In genomic region chr1:86538383-86538782, GRCm38 (mm10) we compare ENCODE assay signal across 10 mouse cellular contexts. TPM values are rescaled to one million over a fixed set of nuclear protein-coding genes. Genes with fewer than 3 reads are reported as not detected.
DNase-seq lines count a peak whose midpoint lies in the region; ATAC-seq and TF ChIP-seq lines count a peak whose summit lies in the region.
"Had no signal": no experiment of that assay in that cellular context is flagged by ENCODE, and none has a peak within 500 bp of the region (broad histone marks: within the 10 kb centered on the region; RNA-seq: fewer than 3 reads in every experiment).

No protein-coding gene starts in this region.

- H3K4me3 ChIP-seq in lung, adult 2 months (replicated peaks; ENCODE audit: extremely low read depth, low read depth, low read length) = no peak overlapping the region
- H3K4me3 ChIP-seq in MEL (ENCODE audit: control insufficient read depth in 1 of 2, insufficient read depth in 1 of 2, low read depth in 2 of 2, low read length in 2 of 2) = no peak overlapping the region

- no peak for TF ChIP-seq EP300 in MEL (IDR thresholded peaks at IDR 0.05; ENCODE audit: low read depth in 1 of 2, low read length in 2 of 2)

- peak; percentile 17 for TF ChIP-seq RAD21 in MEL (IDR thresholded peaks at IDR 0.05; ENCODE audit: low read depth, low read length)

- TF ChIP-seq POLR2A in lung, adult 2 months (IDR thresholded peaks at IDR 0.05; ENCODE audit: borderline replicate concordance, extremely low read depth, low read depth, low read length) = no peak
- no peak for TF ChIP-seq POLR2A in MEL (IDR thresholded peaks at IDR 0.05; ENCODE audit: control insufficient read depth in 1 of 2, insufficient read depth in 1 of 2, low read depth in 1 of 2, low read length in 2 of 2, poor library complexity in 1 of 2)

- peak; percentile 41; the same call in 1 of the 2 replicates for TF ChIP-seq CTCF in lung, adult 2 months (IDR thresholded peaks at IDR 0.05; ENCODE audit: insufficient read depth, low read length)
- peak; percentile 43 to 62 (median 62) for TF ChIP-seq CTCF in MEL (IDR thresholded peaks at IDR 0.05 in 2 of 3, conservative IDR thresholded peaks at IDR 0.05 in 1 of 3; ENCODE audit: control insufficient read depth in 1 of 3, insufficient read depth in 1 of 3, low read depth in 2 of 3, low read length in 3 of 3, poor library complexity in 1 of 3, severe bottlenecking in 1 of 3)

- no peak overlapping the region for H3K27ac ChIP-seq in MEL (ENCODE audit: control insufficient read depth, low read depth, low read length)

- no peak overlapping the region for H3K9ac ChIP-seq in MEL (ENCODE audit: control insufficient read depth, low read depth, low read length, poor library complexity, severe bottlenecking)

- H3K27me3 ChIP-seq in MEL (ENCODE audit: control insufficient read depth in 1 of 2, insufficient read depth in 2 of 2, low read length in 2 of 2) = no peaks in the 10 kb centered on the region

- DNase-seq in embryo, embryonic 9.5 days (ENCODE audit: extremely low spot score) = peak; percentile 10
- no peak for DNase-seq in embryo, embryonic 10.5 days (ENCODE audit: low spot score)
- no peak for DNase-seq in lung, adult 2 months
- no peak for DNase-seq in lung, postnatal 25 days (ENCODE audit: low spot score)
- DNase-seq in MEL (ENCODE audit: low read depth, low spot score) = peak; percentile 47
- no peak for DNase-seq in layer of hippocampus, adult 18-20 months (ENCODE audit: low spot score in 2 of 2)
- DNase-seq: gastrocnemius, postnatal 25 days; kidney, adult 11 months had no signal

- peak; percentile 27; the same call in 1 of the 2 replicates for ATAC-seq in megakaryocyte, adult 5-6 weeks (ENCODE audit: poor library complexity, severe bottlenecking)
- ATAC-seq in monocyte, adult 5-6 weeks (replicated peaks; ENCODE audit: insufficient number of reproducible peaks, low FRiP score, low TSS enrichment, poor library complexity, severe bottlenecking) = no peak

- H3K79me2 ChIP-seq in MEL (ENCODE audit: control insufficient read depth, insufficient read depth, low read length, poor library complexity) = no peaks in the 10 kb centered on the region

- peaks cover 6 to 8% of the 10 kb centered on the region in 2 experiments; a peak in 3 of 4 replicates for H3K36me3 ChIP-seq in MEL (ENCODE audit: control insufficient read depth in 1 of 2, insufficient read depth in 2 of 2, low read length in 2 of 2)

- H3K4me1 ChIP-seq in lung, adult 2 months (ENCODE audit: control insufficient read depth, insufficient read depth, low read length) = no peaks in the 10 kb centered on the region
- H3K4me1 ChIP-seq in MEL (ENCODE audit: control insufficient read depth in 1 of 2, insufficient read depth in 2 of 2, low read length in 2 of 2) = peaks cover 4 to 5% of the 10 kb centered on the region in 2 experiments

- no peaks in the 10 kb centered on the region for H3K9me3 ChIP-seq in MEL (replicated peaks; ENCODE audit: insufficient read depth, low read length)

- 69% methylated on average over 3 of the region's 3 CpGs for WGBS in lung, adult 2 months

TF ChIP-seq in MEL, 35 proteins besides CTCF, POLR2A, EP300 and RAD21:
- TF ChIP-seq UBTF (IDR thresholded peaks at IDR 0.05; ENCODE audit: borderline replicate concordance, insufficient read depth, low read depth, low read length) (no peak), SMC3 (IDR thresholded peaks at IDR 0.05; ENCODE audit: low read depth, low read length) (peak; percentile 53)

RNA-seq across cellular contexts. Expression of gene Ptma, which starts 11.9 kb away (rescaled TPM):
- polyA plus RNA-seq in lung, adult 2 months (2012; rRNA removed) = 751 and 980 TPM in 2 replicates
- 3,309 and 3,407 TPM in 2 replicates for total RNA-seq in MEL (2012; rRNA removed)
- 1,000 to 10,000 TPM; 2,419 to 4,891 TPM for polyA plus RNA-seq in MEL (2012; ENCODE audit: insufficient read depth in 1 of 2, insufficient read length in 2 of 2, low read depth in 1 of 2, low replicate concordance in 2 of 2, missing spikeins in 1 of 2)
- 3,234 and 3,618 TPM in 2 replicates for total RNA-seq in megakaryocyte, adult 5-6 weeks (2015)
- total RNA-seq in megakaryocyte, adult 5-6 weeks (2017) = 4,288 and 4,305 TPM in 2 replicates
- 2,048 to 2,960 TPM (median 2,606 TPM) in 3 replicates for total RNA-seq in monocyte, adult 5-6 weeks (2017)
- total RNA-seq in layer of hippocampus, adult 18-20 months (2021) = 100 to 1,000 TPM; 470 to 490 TPM

RNA-seq across cellular contexts. Expression of gene Pde6d, which starts 44.0 kb away (rescaled TPM):
- polyA plus RNA-seq in lung, adult 2 months (2012; rRNA removed) = 15.8 and 20.8 TPM in 2 replicates
- 13.4 and 13.8 TPM in 2 replicates for total RNA-seq in MEL (2012; rRNA removed)
- 10 to 100 TPM in 1 of 2 experiments, not detected in 1; 79.9 TPM for polyA plus RNA-seq in MEL (2012; ENCODE audit: insufficient read depth in 1 of 2, insufficient read length in 2 of 2, low read depth in 1 of 2, low replicate concordance in 2 of 2, missing spikeins in 1 of 2)
- total RNA-seq in megakaryocyte, adult 5-6 weeks (2015) = 33.6 and 38.8 TPM in 2 replicates
- 14.3 and 17.2 TPM in 2 replicates for total RNA-seq in megakaryocyte, adult 5-6 weeks (2017)
- 3.1 to 7.8 TPM (median 4.1 TPM) in 3 replicates for total RNA-seq in monocyte, adult 5-6 weeks (2017)
- total RNA-seq in layer of hippocampus, adult 18-20 months (2021) = 10 to 100 TPM; 47.3 to 48.9 TPM

RNA-seq across cellular contexts. Expression of gene Cops7b, which starts 44.3 kb away (rescaled TPM):
- polyA plus RNA-seq in lung, adult 2 months (2012; rRNA removed) = 23.2 and 30.2 TPM in 2 replicates
- 34.3 and 36.0 TPM in 2 replicates for total RNA-seq in MEL (2012; rRNA removed)
- polyA plus RNA-seq in MEL (2012; ENCODE audit: insufficient read depth in 1 of 2, insufficient read length in 2 of 2, low read depth in 1 of 2, low replicate concordance in 2 of 2, missing spikeins in 1 of 2) = 10 to 100 TPM in 1 of 2 experiments, not detected in 1; 64.8 TPM
- total RNA-seq in megakaryocyte, adult 5-6 weeks (2015) = 5.8 and 6.8 TPM in 2 replicates
- 11.8 and 30.3 TPM in 2 replicates for total RNA-seq in megakaryocyte, adult 5-6 weeks (2017)
- 5.7 to 10.7 TPM (median 8.9 TPM) in 3 replicates for total RNA-seq in monocyte, adult 5-6 weeks (2017)
- 10 to 100 TPM; 19.5 to 21.1 TPM for total RNA-seq in layer of hippocampus, adult 18-20 months (2021)

Comparison
In these comparisons a context has a peak if more than half of its experiments do, and no peak if none do; other contexts are left out.
1. DNase-seq: peak in embryo, embryonic 9.5 days (single experiment) and MEL (single experiment); none in embryo, embryonic 10.5 days (single experiment), lung, adult 2 months (single experiment), lung, postnatal 25 days (single experiment) and layer of hippocampus, adult 18-20 months (0 of 2).